Mouse (Mus musculus) layer of hippocampus, postnatal 14 days (tissue): Measurements from ENCODE around the gene Rhof. TPM values are rescaled to one million over a fixed set of nuclear protein-coding genes. Genes with fewer than 3 reads are reported as not detected.

Source experiments
- DNase-seq, 2 experiments: peaks; one replicate each; pipeline ENCODE4 v3.0.0; 2021 to 2022; ENCODE audit warnings: low spot score in 2 of 2, mixed read lengths in 1 of 2
- total RNA-seq, 2 experiments: library from RNA; stranded (reverse); gene quantifications; 2 replicates each; pipeline ENCODE4 v1.2.3; 2021

The Rhof gene
- total RNA-seq, 2 experiments from 2014 or later = 42.3 to 42.9 TPM

DNA sequence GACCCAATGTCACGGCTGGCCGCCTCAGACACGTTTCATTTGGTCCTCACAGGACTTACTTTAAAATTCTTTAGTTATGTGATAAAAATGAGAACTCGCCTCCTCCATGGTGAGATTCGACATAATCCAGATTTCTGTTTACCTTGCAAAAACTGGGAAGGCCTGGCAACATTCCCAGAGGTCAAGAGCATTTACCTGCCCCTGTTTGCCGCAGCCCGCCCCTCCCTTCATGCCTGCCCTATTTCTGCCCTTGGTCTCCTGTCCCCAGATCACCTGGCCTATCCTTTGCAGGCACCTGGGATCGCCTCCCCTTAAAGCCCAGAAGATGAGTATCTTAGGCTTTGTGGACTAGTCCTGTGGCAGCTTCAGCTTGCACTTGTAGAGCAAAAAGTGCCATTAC lies 14.7 kb downstream of the Rhof start:
- DNase-seq = no peak

DNA sequence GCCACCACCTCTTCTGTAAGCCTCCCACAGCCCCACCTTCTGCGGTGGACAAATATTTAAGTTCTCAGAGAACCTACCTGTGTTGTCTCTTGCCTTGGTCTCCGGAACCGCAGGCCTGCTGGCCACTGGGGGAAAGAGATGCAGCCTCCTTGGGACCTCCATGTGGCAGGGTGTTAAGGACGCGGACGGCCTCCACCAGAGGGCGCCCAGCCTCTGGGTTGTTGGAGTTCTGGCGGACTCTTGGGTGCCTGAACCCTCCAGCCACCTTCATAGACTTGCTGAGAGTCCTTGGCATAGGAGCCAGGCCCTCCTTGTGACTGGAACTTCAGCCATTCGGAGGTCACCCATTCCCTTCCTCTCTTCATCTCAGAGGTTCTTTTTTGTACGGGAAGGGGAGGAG lies 15.2 kb downstream of the Rhof start:
- peak in 1 of 2 experiments; percentile 69 for DNase-seq

DNA sequence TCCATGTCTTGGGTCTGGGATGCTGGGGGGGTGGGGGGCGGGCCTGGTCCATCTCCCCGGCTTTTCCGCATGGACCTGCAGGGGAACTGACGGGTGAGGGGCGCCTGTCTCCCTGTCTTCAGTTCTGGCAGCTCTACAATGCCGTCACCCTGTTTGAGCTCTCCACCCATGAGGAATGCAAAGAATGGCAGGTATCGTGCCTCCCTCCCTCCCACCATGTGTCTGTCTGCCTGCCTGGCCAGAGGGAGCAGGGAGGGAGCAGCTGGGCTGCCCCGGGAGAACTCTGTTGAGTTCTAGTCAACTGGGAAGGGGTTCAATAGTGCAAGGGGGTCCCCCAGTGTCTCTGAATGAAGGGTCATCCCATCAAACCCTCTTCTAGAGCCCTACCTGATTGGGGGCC lies 16.4 kb downstream of the Rhof start:
- no peak for DNase-seq

DNA sequence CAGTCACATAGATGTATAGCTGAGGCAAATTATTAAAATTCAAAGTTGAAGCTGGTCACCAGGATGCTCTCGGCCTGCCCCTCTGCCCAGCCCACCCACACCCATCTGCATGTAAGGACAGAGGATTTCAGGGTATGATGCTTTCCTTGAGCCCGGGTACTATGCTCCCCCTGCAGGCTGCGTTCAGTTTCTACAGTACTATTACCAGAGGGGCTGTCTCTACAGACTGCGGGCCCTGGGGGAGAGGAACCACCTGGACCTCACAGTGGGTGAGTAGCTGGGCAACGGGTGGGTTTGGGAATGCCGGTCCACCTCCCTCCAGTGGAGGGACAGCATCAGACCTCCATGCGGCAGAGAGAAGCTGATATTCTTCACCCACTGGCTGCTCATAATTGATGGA lies 17.6 kb downstream of the Rhof start:
- DNase-seq = no peak

DNA sequence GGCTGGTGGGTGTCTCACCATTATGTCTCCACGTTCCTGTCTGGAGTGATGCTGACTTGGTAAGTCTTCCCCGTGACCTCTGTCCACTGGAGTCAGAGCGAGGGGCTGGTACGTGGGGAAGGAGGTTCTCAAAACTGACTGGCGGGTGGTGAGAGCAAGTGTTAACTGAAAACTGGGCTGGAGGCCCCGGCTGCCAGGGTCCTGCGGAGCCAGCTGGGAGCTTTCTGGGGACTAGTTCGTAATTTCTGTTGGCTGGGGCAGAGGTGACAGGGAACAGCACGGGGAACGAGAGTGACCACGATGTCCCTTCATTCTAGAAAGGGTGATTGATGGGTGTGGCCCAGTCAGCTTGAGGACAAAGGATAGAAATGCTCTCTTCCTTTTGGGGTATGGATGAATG lies 18.4 kb downstream of the Rhof start:
- no peak for DNase-seq

DNA sequence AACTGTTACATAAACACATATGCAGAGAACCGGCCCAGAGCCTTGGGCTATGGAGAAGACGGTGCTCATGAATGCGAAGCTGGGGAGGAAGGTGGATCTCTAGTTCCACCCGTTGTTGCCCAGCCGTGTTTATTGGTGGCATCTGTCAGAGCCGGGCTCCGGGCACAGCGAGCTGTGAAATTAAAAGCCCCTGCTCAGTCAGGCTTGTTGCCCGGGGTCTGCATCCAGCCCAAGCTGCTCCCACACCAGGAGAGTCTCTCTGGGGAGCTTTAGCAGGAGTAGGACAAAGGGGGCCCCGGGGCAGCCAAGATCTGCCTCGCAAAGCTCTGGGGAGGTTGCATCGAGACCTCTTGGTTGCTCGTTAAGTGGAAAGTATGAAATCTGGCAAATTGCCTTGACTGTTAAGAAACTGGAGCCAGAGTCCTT lies 22.2 kb downstream of the Rhof start:
- DNase-seq = no peak

DNA sequence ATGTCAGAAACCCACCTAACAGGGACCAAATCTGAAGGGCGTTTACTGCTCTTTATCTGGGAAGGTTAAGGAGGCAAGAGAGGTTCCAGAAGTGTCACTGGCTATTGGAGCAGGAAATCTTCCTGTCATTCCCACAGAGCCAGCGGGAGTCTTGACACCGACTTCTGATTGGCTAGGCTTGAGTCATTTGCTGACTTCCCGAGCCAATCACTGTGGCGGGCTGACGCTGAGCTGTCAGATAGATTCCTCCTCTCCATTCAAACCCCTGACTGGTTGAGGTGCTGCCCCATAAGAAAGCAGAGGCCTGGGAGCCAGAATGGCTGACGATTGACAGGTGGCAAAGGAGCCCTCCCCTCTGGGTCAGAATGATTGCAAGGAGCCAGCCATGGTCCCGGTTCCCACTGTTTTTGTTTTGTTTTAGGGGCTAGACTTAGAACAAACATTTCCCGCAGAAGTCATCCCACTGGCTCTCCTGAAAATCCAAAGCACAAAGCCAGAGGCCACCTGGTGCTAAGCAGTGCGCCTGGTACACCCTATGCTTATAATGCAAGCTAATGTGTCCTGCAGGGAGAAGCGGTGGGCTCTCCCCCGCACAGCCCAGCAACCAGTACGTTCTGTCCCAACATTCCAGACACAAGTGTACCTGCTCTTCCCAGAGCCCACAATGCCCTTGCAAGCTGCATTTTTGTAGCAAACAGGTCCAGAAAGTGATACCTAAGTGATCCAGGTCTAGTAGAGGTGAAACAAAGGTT lies 22.9 kb downstream of the Rhof start:
- peak; percentile 41 to 58 for DNase-seq

DNA sequence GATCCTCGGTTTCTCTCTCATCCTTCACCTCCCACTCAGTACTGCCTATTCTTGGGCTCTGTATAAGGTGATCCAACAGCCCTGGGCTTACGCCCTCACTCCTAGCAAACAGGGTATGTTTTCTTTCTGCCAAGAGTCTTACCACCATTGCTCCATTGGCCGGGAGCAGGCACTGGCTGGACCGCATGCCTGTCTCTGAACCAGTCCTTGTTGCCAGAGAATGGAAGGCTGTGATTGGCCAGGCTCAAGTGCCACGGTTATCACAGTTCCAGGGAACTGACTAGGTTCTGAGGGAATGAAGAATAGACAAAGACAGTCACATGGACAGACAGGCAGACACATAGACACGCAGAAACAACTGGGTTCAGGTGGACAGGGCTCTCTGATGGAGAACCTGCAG lies 27.7 kb downstream of the Rhof start:
- DNase-seq = no peak

DNA sequence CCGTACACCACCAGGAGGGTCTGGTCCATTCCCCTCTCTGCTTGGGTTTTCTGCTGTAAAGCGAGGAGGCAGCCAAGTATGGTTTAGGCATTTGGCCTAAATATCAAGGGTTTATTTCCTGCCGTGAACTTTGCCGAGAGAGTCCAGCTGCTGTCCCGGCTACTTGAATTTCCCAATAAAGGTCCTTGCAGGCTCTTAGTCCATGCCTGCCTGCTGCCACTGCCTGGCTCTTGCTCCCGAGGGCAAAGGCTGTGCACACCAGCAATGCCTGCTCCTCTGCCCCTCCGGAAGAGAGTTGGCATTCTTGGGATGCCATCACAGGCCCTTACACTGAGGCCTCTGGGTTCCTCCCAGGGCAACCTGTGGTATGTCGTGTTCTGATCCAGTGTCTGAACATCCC lies 28.9 kb downstream of the Rhof start:
- no peak for DNase-seq

DNA sequence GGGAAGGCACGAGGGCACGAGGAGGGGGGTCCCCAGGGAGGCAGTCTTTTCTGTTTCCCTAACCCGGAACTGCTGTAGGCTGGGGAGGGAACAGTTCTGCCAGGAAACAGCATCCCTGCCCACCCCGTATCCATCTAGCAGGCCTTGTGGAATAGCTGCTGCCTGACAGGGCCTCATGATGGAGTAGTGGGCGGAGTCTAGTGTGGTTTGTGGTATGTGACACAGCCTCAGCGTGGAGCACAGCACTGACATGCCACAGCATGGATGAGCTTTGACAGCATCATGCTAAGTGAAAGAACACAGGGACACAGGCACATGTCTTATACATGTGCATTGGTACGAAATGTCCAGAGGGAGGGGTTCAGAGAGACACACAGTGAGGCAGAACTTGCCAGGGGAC lies 30.1 kb downstream of the Rhof start:
- no peak for DNase-seq

DNA sequence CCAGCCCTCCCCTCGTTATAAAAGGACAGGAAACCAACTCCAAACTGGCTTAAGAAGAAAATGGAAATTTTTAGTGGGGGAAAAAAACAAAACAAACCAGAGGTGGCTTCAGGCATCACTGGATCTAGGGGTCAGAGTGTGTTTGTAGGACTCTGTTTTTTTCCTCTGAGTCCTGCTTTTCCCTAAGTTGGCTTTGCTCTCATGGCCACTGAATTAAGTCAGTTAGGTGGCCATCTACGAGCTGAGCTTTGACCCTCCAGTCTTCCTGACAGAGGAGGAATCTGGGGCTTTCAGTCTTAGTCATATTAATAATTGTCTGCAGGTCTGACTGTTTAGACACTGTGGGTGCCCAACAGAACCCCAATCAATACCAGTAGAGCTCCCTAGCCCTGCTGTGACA lies 34.0 kb downstream of the Rhof start:
- DNase-seq = no peak

DNA sequence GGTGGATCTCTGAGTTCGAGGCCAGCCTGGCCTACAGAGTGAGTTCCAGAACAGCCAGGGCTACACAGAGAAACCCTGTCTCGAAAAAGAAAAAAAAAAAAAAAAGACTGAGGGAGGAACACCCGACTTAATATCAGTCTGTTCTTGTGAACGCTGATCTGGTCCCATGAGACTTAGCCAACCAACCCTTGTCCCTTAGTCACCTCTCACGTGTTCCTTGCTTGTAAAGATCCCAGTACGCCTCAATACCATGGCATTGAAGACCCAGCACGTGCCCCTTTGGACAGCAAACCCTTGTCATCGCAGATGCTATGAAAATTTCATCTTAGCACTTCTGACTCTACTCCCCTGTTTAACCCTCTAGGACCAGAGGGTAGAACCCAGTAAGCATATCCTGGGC lies 36.2 kb downstream of the Rhof start:
- DNase-seq = no peak

DNA sequence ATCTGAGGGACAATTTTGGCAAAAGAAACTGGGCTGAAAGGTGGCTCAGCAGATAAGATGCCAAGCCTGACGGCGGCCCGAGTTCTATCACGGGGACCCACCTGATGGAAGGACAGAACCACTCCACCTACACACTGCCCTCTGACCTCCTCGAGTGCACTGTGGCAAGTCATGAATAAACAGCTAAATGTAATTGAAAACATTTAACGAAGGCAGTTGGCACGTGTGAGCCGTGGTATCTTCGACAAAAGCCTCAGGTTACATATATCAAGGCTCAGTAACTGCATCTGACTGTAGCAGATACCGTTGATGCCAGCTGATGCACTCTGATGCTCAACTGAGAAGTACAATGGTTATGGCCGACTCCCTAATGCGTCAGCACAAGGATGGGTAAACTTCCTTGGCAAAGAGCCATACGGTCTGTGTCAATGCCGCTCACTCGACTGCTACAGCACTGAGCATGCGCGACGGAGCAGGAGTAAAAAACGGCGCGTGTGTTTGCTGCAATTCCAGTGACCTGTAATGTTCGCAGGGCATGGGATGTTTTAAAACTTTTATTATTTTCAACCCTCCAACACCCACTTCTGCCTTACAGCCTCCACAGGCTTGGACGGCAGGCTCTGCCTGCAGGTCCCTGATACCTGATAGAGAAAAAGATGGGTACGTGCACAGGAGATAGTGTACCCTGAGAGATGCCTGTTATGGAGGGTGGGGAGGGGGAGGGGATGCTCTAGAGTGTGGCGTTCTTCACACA lies 38.1 kb downstream of the Rhof start:
- DNase-seq = peak; percentile 26 to 48

DNA sequence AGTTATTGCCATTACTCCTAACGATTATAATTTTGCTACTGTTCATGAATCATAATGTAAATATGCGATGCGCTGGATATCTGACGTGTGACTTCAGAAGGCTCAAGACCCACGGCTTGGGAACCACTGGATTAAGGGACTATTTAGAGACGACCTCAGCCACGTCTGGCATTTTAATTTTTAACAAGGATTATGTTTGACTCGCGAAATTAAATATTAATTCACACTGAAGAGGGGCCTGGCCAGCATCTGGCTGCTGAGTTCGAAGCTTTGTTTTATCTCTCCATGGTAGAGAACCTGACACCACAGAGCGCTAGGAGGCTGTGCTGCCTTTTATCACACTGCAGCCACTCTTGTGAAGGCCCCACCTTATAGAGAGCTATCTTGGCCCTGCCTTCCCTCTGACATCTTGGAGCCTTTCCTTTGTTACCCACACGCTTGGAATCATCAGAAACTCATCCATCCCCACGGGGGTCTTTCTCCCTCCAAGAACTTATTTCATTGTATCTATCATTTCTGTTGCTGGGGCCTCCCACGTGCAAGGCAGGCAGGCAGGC lies 39.3 kb downstream of the Rhof start:
- DNase-seq = no peak

DNA sequence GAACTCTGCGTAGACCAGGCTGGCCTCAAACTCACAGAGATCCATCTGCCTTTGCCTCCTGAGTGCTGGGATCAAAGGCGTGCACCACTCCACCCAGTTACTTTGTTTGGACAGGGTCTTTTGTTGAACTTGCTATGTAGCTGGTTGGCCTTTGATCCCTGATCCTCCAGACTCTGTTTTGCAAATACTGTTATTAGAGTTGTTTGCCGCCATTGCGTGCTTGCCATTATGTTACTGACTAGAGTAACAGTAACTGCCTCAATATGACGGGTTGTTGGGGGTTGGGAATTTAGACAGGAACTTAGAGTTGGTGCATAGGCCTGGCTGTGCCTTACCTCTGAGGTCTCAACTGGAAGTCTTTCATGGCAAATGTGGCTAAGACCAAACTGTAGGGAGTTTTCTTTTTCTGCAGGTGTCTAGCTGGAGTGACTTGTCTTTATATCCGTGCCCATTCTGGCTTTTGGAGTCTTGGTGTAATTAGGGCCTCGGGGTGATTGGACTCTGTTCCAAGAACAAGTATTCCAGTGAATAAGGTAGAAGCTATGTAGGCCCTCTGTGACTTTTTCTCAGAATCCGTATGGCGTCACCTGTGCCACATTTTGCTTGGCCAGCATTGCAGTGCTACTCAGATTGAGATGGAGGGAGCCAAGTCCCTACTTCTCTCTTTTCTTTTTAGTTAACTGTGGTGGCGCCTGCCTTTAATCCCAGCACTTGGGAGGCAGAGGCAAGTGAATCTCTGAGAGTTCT lies 41.8 kb downstream of the Rhof start:
- no peak for DNase-seq

DNA sequence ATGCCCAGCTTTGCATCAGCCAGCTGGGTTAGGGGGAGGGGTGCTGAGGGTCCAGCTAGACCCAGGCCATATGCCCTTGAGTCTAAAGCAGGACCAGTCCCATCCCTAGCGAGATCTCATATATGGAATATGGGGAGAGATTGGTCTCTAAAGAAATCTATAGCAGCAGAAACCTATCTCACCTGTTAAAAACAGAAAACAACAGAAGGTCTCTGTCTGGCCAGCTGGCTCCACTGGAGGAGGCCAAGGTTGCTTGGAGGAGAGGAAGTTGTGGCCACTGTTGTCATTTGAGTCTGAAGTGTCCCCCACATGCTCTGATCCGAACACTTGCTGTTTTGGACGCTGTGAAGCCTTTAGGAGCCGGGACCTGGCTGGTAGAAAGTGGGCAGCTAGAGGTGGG lies 43.7 kb downstream of the Rhof start:
- DNase-seq = no peak

DNA sequence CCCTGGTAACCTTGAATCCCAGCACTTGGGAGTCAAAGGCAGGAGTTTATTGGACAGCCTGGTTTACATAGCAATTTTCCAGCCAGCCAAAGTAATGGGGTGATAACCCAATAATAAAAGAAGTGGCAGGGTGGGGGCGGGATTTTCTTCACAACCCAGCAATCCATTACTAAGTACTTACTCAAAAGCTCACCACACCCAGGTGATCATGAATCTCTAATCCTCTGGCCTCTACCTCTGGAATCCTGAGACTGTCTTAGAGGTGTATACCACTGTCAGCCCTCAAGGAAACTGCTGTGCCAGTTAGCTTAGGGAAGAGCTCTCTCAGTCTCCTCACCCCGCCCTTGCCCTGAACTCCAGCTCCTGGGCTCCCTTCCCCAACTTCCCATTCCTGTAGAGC lies 46.0 kb downstream of the Rhof start:
- no peak for DNase-seq

DNA sequence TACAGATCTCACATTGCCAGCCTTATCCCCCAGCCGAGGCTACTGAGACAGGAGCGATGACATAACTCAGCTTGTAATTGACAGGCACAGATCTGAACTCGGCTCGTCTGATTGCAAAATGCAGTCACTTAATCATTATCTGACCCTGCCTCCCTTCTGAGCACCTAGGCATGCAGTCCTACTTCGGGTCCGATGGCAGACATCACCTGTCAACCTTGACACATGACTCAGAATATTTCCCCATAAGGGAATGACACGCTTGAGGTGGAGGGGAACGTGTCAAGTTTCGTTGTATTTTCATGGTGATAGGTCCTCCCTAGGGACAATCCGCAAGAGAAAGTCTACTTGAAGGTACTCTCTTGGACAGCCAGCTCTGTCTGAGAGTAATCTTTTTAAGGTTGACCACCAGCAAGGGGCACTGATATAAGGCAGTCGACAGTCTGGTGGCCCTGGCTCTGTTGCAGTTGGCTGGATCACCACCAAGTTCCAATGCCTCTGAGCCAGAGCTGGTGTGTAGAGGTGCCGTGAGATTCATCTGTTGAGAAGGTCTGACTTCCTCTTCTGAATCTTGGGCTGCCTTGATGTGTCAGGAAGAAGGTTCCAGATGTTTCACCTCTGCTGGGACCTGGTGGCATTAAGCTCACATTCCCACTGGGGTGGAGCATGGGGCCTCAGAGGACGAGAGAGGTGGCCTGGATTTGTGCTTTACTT lies 49.0 kb downstream of the Rhof start:
- DNase-seq = no peak

DNA sequence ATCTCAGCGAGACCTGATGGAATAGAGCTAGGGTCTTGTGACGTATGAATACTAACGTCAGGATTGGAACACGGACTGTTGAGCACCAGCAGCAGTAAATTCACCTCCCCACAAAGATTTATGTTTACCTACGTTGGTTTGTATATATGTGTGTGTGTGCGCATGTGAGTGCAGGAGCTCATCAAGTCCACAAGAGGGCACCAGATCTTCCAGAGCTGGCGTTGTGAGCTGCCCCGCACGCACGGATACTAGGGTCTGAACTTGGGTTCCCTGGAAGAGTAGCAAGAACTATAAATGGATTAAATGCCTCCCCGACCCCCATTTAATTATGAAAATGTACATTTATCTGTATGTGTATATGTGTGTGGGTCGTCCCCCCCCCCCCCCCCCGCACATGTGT lies 52.0 kb downstream of the Rhof start:
- no peak for DNase-seq

DNA sequence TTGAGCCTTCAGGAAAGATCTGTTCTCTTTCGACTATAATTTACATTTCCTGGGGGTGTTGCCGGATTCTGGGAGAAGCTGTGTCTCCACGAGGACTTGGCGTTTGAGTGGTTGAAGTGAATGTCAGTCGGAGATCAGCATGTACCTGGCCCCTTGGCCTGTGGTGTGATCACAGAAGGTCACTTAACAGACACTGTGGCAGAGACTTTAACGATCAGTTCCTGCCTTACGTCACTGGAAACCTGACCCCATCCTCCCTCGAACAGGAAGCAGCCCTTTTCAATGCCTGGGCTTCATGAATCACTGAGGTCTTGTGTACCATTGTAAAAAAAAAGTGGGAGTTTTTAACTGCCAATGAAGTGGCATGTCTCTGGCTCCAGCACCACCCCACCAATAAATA lies 52.5 kb downstream of the Rhof start:
- DNase-seq = no peak

DNA sequence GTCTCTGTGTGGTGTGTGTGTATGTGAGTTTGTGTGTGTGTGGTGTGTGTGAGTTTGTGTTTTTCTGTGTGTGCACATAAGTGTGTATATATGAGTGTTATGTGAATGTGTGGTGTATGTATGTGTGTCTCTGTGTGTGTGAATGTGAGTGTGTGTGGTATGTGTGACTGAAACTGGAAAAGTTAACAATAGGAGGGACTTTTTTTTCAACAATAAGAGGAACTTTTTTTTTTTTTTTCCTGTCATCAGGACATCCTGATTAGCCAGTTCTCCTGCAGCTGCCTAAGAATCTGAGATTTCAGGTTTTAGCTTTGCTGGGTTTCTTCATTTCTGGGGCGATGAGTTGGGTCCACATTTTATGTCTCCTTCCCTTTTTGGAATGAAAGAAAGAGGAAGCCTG lies 52.9 kb downstream of the Rhof start:
- no peak for DNase-seq
